Mouse (Mus musculus): Measurements from ENCODE around the gene Wnt10b. TPM values are rescaled to one million over a fixed set of nuclear protein-coding genes. Genes with fewer than 3 reads are reported as not detected.
A peak's percentile ranks its signal among the peaks of the same experiment; 100 is the strongest.
"Not testable (repeated sequence)": the region's sequence is repeated elsewhere in the genome, so short reads cannot be mapped to it uniquely, and the experiment has no call there.

Gene Wnt10b
- total RNA-seq, 2 experiments from 2014 or later, result 0.55 to 0.75 TPM

DNA sequence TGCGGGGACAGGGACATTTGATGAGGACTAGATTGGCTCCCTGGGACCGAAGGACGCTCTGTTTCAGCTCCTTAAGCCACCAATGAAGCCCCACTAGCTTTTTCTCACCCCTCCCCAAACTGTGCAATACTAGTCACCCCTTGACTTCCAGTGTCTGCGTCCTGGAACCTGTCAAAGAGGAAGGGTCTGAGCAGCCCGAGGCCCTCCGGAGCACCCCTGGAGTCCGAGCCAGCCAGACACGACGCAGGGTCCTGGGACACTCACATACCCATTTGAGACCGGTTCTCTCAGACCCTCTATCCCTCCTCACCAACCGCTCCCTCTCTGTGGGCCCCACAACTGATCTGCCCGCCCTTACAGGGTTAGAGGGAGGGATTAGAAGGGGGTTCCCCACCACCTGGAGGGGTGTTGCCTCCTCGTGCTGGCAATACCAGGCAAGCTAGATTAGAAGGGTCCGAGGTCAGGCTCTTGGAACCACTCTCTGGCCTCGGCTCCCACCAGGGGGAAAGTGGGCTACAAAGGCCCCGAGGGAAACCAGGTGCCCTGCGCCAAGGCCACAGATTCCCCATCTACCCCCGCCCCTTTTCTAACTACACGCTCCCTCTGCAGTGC, 839 bp downstream of the Wnt10b start:
- intact Hi-C loops (cut with DNase I), result no loop called here
- DNase-seq (ENCODE audit: low spot score in 2 of 2), result no peak

DNA sequence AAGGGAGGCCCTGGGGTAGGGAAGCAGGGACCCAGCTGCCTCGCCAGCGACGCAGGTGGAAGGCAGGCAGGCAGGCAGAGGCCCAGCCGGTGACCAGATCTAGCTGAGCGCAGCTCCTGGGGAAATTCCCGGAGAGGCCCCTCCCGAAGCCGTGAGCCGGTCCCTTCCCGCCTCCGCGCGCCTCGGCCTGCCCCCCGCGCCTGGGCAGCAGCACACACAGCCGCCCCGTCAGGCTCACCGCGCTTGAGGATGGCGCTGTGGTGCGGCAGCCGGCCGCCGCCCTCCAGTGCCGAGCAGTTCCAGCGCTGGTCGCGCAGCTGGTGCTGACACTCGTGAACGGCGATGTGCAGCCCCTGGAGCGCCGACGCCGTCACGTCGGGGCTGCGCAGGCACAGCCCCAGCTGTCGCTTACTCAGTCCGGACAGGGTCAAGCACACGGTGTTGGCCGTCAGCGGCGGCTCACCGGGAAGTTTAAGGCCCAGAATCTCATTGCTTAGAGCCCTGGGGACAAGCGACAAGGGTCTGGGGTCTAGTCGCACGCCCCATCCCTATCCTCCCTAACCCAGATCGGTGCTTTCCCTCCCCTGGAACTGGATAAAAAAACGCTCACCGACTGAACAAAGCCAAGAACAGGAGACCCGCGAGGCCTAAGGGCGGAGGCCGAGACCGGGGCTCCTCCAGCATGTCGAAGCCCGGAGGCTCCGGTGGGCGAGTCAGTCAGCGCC, 1.5 kb downstream of the Wnt10b start:
- no peak for DNase-seq (ENCODE audit: low spot score in 2 of 2)
- intact Hi-C loops (cut with DNase I), result no loop called here

DNA sequence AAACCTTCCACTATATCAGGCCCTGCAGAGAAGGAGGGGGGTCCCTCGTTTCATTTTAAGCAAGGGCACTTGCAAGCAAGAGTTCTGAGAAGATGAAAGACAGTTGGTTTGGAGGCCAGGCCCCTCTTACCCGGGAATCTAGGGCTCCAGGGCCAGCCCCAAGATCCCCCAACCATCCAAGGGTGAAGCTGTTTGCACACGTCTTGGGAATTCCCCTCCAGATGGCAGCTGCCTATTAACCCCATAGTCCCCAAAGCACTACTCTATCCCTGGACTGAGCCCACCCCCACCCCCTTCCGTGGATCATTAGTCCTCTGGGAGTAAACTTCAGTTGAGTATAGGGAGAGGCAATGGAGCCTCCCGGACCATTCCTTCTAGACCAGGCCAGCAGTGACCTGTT, 2.4 kb downstream of the Wnt10b start:
- intact Hi-C loops (cut with DNase I), result no loop called here
- no peak for DNase-seq (ENCODE audit: low spot score in 2 of 2)

DNA sequence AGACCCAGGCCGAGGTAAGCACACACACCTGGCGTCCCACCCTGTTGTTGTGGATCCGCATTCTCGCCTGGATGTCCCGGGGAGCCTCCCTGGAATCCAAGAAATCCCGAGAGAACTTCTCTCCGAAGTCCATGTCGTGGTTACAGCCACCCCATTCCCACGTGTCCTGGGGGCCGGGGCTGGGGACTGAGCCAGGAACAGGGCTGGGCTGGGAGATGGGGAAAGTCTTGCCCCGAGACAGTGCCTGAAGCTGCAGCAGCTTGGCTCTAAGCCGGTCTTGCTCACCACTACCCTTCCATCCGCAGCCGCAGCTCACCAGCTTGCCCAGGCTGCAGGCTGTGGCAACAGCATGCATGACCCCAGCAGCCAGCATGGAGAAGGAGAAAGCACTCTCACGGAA, 3.9 kb downstream of the Wnt10b start:
- no peak for DNase-seq (ENCODE audit: low spot score in 2 of 2)
- intact Hi-C loops (cut with DNase I), result no loop called here

DNA sequence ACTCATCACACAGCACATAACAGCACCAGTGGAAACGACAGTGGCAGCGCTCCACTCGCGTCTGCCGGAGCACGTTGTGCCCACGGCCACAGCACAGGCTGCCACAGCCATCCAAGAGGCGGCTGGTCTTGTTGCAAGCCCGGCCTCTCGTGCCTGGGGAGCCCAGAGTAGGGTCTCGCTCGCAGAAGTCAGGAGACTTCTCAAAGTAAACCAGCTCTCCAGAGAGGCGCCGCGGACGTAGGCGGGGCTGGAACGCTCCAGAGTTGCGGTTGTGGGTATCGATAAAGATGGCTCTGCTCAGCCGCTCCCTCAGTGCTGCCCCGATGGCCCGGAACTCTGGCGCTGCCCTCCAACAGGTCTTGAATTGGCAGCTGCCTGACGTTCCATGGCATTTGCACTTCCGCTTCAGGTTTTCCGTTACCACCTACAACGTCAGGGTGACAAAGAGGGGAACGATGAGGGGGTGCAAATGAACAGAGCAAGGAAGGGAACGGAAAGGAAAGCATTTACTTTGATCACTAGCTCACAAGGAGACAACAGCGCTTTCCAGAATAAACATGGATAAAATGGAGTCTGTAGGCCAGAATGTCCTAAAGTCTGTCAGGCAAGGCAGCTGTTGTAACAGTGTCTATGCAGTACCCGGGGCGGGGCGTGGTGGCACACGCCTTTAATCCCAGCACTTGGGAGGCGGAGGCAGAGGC, 5.3 kb downstream of the Wnt10b start:
- no peak for DNase-seq (ENCODE audit: low spot score in 2 of 2)
- intact Hi-C loops (cut with DNase I), result no loop called here

DNA sequence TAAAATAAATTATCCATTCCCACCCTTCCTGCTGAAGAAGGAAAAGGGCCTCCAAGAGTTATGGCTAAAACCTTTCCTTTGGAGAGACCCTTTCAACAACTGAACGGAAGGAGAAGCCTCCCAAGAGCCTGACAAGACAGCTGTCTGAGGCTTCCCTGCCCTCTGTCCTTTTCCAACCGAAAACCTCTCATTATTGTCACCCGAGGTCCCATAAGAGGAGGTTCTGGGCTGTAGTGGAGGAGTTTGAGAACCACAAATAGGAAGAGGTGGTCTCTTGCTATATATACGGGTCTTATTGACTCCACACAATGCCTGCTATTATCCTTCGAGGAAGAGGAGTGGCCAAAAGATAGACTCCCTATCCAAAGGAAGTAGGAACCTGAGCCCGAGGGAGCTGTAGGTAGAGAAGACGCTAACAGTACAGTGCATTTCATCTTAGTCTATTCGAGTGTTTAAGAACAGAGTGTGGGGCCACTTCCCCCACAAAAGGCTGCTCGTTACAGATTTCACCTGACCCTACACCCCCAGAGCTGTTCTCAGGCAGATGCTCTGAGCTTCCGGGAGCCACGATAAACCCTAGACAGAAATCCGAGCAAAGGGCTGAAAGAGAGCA, 6.0 kb downstream of the Wnt10b start:
- intact Hi-C loops (cut with DNase I), result no loop called here
- no peak for DNase-seq (ENCODE audit: low spot score in 2 of 2)

DNA sequence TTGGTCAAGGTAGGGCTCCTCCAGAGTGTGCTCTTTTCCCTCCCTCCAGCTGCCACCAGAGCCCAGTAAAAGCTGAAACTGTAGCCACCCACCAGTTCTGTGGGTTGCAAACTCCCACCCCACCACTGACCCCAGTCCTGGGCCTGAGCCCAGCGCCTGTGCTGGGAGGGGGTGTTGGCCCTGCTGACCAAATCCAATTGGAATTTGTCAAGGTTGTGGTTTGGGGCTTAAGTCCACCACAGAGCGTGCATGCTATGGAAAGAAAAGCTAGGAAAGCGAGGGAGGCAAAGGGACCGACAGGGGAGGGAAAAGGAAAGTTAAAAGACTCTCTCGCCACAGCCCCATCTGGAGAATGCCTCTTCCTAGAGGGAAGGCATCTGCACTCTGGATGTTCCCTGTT, 9.7 kb downstream of the Wnt10b start:
- intact Hi-C loops (cut with DNase I), result no loop called here

DNA sequence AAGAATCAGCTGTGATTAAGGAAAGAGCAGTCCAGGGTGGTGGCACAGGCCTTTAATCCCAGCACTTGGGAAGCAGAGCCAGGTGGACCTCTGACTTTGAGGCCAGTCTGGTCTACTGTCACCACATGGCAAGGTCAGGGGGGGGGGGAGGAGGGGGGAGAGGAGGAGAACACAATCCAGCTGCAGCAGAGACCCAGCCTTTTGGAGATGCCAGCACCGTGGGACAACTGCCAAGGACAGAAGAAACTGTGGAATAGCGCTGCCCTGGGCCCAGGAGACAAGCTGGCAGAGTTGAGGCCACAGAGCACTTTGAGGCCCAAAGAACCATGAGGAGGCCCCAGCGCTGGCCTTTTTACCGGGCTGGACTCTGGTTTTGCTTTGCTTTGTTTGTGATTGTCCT, 12.0 kb downstream of the Wnt10b start:
- DNase-seq (ENCODE audit: low spot score in 2 of 2), result no peak
- intact Hi-C loops (cut with DNase I), result no loop called here

More for the DNA sequence above, 9.7 kb downstream of the Wnt10b start:
- no peak for DNase-seq (ENCODE audit: low spot score in 2 of 2)

DNA sequence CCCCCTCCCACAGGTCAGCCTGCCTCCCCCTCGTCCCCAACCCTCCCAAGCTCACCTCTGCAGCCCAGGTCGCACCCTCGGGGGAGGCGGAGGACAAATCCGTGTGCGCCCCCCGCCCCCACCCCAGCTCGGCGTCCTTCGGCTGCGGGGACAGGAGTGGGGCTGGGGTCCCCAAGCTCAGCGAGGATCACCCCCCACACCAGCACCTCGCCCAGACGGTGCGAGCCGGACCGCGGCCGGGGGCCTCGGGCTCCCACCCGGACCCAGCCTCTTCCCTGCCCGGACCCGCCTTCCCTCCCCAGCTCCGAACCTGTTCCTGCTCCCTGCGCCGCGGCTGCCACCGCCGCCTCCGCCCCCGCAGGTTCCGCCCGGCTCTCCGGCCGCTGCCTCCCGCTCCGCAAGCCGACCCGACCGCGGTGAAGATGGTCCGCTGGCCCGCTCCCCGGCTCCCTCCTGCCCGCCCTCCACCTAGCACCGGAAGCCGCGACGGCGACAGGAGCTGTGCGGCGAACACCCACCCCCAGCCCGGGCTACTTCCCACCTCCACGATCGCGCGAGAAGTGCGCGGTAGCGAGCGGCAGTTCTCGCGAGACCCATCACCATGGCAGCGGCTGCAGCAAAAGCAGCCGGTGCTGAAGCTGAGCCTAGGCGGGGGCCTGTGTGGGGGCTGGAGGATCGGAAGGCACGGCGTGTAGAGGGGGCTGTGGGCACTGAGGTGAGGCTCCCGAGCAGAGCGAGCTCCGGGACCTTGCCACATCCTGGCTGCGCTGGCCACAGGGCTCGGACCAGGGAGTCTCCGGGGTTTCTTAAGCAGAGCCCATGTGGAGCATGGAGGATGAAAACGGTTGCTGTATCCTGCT, 15.1 kb downstream of the Wnt10b start, which contains the start of gene Arf3:
TSS of gene Arf3 (minus strand) at position 545 of the 860 bp plus-strand sequence.
- intact Hi-C loops (cut with DNase I), result no loop called here

DNA sequence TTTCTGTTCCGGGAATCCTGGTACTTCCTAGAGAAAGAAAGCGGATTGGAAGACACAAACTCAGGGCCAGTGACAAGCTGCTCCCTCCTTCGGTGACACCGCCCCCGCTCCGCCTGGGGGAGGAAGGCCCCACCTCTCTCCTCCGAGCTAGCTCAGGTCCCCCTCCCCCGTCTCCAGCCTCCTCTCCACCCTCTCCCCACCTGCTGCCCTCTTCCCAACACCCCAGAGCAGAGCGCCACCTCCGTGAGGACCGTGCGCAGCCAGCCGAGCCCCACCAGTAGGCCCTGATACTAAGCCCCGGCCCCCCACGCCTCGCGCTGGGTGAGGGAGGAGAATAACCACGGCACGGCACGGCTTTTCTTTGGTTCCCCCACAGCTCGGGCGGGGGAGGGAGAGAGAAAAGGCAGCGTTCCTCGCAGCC, 15.7 kb downstream of the Wnt10b start:
- peak; percentile 70 to 74 for DNase-seq (ENCODE audit: low spot score in 2 of 2)
- intact Hi-C loops (cut with DNase I), result no loop called here

More for the DNA sequence above, 15.1 kb downstream of the Wnt10b start, which contains the start of gene Arf3:
- DNase-seq (ENCODE audit: low spot score in 2 of 2), result peak; percentile 96 to 98

DNA sequence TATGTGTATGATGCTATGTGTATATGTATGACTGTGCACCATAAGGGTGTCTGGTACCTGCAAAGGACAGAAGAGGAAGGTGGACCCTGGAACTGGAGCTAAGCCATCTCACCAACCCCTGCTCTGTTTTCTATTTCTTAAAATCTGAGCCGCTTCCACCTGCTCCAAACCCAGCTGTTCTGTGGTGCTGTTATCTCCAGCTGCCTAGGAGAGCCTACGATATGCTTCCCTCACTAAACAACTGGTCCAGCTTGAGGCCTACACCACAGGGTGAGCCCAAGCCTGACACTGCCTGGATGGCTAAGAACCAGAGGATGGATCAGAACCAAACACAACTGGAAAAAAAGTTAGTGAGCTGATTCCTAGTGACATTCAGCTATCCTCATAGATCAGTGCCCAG, 23.8 kb downstream of the Wnt10b start:
- intact Hi-C loops (cut with DNase I), result no loop called here
- no peak for DNase-seq (ENCODE audit: low spot score in 2 of 2)

DNA sequence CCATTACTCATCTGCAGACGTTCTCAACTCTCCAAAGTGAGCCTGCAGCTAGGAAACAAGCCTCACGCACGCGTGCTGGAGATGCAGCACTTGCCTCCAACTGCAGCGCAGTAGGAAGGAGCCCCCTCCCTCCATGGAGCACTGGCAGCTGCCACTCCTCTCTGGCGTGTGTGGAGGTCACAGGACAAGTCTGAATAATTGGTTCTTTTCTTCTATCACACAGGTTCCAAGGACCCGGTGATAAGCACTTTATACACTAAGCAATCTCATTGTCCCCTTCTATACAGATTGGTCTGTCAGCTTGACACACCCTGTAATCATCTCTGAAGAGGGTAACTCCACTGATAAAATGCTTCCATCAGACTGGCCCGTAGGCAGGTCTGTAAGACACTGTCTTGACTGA, 24.9 kb downstream of the Wnt10b start:
- intact Hi-C loops (cut with DNase I), result no loop called here
- DNase-seq (ENCODE audit: low spot score in 2 of 2), result no peak

DNA sequence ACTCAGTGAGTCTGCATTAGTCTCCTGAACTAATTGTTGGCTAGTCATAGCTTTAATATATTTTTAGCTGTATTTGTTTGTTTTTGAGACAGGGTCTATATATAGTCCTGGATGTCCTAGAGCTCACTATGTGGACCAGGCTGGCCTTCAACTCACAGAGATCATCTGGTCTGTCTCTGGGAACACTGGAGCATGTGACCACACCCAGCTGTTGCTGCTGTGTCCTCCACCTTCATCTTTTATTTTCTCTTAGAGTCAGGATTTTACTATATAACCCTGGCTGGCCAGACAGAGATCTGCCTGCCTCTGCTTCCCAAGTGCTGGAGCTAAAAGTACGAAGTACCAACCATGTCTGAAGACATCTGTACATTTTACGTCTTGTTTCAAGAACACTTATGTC, 28.9 kb downstream of the Wnt10b start:
- intact Hi-C loops (cut with DNase I), result no loop called here
- no peak for DNase-seq (ENCODE audit: low spot score in 2 of 2)

DNA sequence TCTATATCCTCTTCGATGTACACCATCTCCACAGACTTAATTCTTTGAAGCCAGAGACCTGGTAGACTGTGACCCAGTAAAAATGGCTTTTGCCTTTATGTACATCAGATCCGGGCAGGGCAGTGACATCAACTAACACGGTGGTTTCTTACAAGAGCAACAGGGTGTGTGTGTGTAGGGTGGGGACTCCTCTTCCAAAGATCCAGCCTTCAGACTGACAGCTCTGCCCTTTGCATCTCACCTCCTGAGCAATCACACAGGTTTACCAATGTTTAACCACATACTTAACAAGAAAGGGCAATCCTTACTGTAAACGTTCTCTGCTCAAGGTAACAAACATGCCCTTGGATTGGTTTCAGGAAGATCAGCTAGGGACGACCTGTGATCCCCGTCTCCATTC, 30.7 kb downstream of the Wnt10b start:
- intact Hi-C loops (cut with DNase I), result no loop called here
- no peak for DNase-seq (ENCODE audit: low spot score in 2 of 2)

DNA sequence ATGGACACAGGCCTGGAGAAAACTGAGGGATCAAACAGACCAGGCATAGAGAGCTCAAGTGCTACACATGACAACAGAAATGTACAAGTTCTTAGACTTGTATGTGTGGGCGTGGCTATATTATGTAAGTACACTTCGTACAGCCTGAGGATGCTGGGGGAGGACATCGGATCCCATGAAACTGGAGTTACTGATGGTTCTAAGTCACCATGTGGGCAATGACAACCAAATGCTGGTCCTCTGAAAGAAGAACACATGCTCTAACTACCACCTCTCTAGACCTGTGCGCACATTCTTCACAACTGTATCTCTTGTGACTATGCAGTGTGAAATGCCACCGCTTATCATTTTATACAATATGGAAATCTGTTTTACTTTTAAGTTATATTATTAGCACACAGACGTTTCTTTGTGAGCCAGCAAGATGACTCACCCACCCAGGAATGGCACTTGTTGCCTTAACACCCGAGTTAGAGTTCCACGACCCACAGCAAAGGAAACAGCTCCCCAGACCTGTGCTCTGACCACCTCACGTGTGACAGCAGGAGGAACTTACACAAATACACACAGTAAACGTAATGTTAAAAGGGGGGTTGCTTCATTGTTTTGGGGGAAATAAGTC, 31.5 kb downstream of the Wnt10b start:
- DNase-seq (ENCODE audit: low spot score in 2 of 2), result peak in 1 of 2 experiments; percentile 76

DNA sequence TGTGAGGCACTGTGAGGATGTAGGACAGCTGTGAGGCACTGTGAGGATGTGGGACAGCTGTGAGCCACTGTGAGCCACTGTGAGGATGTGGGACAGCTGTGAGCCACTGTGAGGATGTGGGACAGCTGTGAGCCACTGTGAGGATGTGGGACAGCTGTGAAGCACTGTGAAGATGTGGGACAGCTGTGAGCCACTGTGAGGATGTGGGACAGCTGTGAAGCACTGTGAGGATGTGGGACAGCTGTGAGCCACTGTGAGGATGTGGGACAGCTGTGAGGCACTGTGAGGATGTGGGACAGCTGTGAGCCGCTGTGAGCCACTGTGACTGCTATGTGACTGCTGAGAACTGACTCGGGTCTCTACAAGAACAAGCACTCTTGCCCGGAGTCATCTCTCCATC, 34.1 kb downstream of the Wnt10b start:
- intact Hi-C loops (cut with DNase I); DNase-seq (ENCODE audit: low spot score in 2 of 2): not testable (repeated sequence)

More for the DNA sequence above, 31.5 kb downstream of the Wnt10b start:
- intact Hi-C loops (cut with DNase I), result no loop called here

DNA sequence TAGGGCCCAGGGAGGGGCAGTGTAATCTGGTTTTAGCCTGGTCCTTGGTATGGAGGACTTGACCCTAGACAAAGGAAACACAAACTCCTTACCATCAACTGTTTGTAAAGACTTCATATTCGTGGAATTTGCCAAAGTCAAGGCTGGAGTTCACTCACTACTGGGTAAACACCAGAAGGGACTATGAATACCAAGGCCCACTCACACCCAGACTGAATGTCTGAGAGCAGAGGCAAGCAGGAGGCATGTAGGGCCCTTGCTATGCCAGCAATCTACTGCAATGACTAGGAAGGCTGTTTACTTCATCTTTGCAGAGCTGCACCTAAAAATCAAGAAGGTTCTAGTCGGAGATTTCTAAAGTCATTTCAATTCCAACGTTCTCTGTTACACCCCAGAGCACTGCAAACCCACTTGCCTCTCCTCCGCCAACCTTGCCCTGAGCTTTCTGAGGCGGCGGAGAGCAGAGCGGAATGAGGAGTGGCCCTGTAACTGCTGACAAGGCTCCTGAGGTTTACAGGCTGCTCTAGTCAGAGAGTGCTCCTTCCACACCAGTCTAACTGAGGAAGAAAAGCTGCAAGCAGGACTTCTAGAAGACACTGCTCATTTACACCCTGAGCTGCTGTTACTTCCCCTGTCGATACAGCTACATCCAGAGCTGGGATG, 35.1 kb downstream of the Wnt10b start:
- DNase-seq (ENCODE audit: low spot score in 2 of 2), result no peak
- intact Hi-C loops (cut with DNase I), result no loop called here

DNA sequence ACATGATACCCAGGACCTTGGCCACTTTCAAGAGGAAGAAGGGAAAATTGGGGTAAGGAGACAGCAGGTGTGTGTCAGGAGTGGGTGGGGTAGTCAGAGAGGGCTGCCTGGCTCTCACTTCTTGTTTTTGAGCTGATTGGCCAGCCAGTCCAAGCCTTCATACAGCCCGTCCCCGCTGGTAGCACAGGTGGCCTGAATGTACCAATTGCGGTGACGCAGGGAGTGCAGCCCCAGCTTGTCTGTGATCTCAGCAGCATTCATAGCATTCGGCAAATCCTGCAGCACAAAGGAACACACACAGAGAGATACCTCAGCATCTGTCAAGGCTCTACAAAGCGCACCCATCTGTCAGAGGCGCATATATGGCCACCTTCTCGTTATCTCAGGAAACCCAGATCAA, 37.7 kb downstream of the Wnt10b start:
- intact Hi-C loops (cut with DNase I), result no loop called here
- no peak for DNase-seq (ENCODE audit: low spot score in 2 of 2)
